Mouse (Mus musculus): ENCODE data around the gene Mfn2.

Mfn2 gene

GRCm38 (mm10) chr4:147918459-147919121 lies 14.1 kb upstream of the Mfn2 start:
- no peak for DNase-seq (ENCODE audit: low spot score)

GRCm38 (mm10) chr4:147909486-147909885 lies 5.0 kb upstream of the Mfn2 start:
- DNase-seq (ENCODE audit: low spot score): no peak

GRCm38 (mm10) chr4:147906230-147906629 lies 1.7 kb upstream of the Mfn2 start:
- DNase-seq (ENCODE audit: low spot score): no peak

GRCm38 (mm10) chr4:147905090-147905659 lies 671 bp upstream of the Mfn2 start:
- no peak for DNase-seq (ENCODE audit: low spot score)

GRCm38 (mm10) chr4:147903601-147904000 lies 903 bp downstream of the Mfn2 start:
- no peak for DNase-seq (ENCODE audit: low spot score)

- no peak for DNase-seq (ENCODE audit: low spot score)
Measured at GRCm38 (mm10) chr4:147902906-147903500, 1.5 kb downstream of the Mfn2 start.

- no peak for DNase-seq (ENCODE audit: low spot score)
Measured at GRCm38 (mm10) chr4:147900452-147900851, 4.1 kb downstream of the Mfn2 start.

- no peak for DNase-seq (ENCODE audit: low spot score)
Measured at GRCm38 (mm10) chr4:147897348-147897747, 7.2 kb downstream of the Mfn2 start.

- DNase-seq (ENCODE audit: low spot score): no peak
Measured at GRCm38 (mm10) chr4:147896411-147896810, 8.1 kb downstream of the Mfn2 start.

GRCm38 (mm10) chr4:147895815-147896330 lies 8.6 kb downstream of the Mfn2 start:
- no peak for DNase-seq (ENCODE audit: low spot score)

GRCm38 (mm10) chr4:147890341-147890740 lies 14.2 kb downstream of the Mfn2 start:
- no peak for DNase-seq (ENCODE audit: low spot score)

- no peak for DNase-seq (ENCODE audit: low spot score)
Measured at GRCm38 (mm10) chr4:147888237-147888636, 16.3 kb downstream of the Mfn2 start.

GRCm38 (mm10) chr4:147887277-147887676 lies 17.2 kb downstream of the Mfn2 start:
- no peak for DNase-seq (ENCODE audit: low spot score)

GRCm38 (mm10) chr4:147886158-147886557 lies 18.3 kb downstream of the Mfn2 start:
- DNase-seq (ENCODE audit: low spot score): no peak

- DNase-seq (ENCODE audit: low spot score): no peak
Measured at GRCm38 (mm10) chr4:147884138-147884537, 20.4 kb downstream of the Mfn2 start.

GRCm38 (mm10) chr4:147883041-147883440 lies 21.5 kb downstream of the Mfn2 start:
- DNase-seq (ENCODE audit: low spot score): no peak

GRCm38 (mm10) chr4:147881792-147882191 lies 22.7 kb downstream of the Mfn2 start:
- no peak for DNase-seq (ENCODE audit: low spot score)

GRCm38 (mm10) chr4:147879865-147880264 lies 24.6 kb downstream of the Mfn2 start:
- DNase-seq (ENCODE audit: low spot score): no peak

GRCm38 (mm10) chr4:147879456-147879855 lies 25.0 kb downstream of the Mfn2 start:
- DNase-seq (ENCODE audit: low spot score): no peak

GRCm38 (mm10) chr4:147878537-147878936 lies 26.0 kb downstream of the Mfn2 start:
- no peak for DNase-seq (ENCODE audit: low spot score)

- DNase-seq (ENCODE audit: low spot score): no peak
Measured at GRCm38 (mm10) chr4:147875852-147876575, 28.5 kb downstream of the Mfn2 start.

- no peak for DNase-seq (ENCODE audit: low spot score)
Measured at GRCm38 (mm10) chr4:147869238-147869637, 35.3 kb downstream of the Mfn2 start.

Data from ovary, postnatal 36 days (tissue).